30 mouse cellular contexts compared by ENCODE assay signal in genomic region chr14:26911826-26912225, GRCm38 (mm10). TPM values are rescaled to one million over a fixed set of nuclear protein-coding genes. Genes with fewer than 3 reads are reported as not detected.
DNase-seq lines count a peak whose midpoint lies in the region; ATAC-seq and TF ChIP-seq lines count a peak whose summit lies in the region.
"Had no signal": no experiment of that assay in that cellular context is flagged by ENCODE, and none has a peak within 500 bp of the region (broad histone marks: within the 10 kb centered on the region; RNA-seq: fewer than 3 reads in every experiment).

No protein-coding gene starts in this region.

- TF ChIP-seq CTCF in gastrocnemius, adult 2 months (IDR thresholded peaks at IDR 0.05) = no peak
- TF ChIP-seq CTCF in midbrain, postnatal 0 days (IDR thresholded peaks at IDR 0.05) = no peak

- intact Hi-C loops in gastrocnemius, adult 2 months (cut with DNase I) = no loop called here

- no peak for DNase-seq in gastrocnemius, adult 2 months
- no peak for DNase-seq in gastrocnemius, adult 18-20 months (ENCODE audit: low spot score)
- peak; percentile 3 for DNase-seq in midbrain, postnatal 0 days (ENCODE audit: low spot score)
- peak; percentile 16 for DNase-seq in ZHBTc4 (ENCODE audit: low read depth, low spot score)
- no peak for DNase-seq in frontal cortex, postnatal 25 days (ENCODE audit: low spot score in 2 of 2)
- DNase-seq: B cell, adult 2 months; cerebellum, adult 11-12 months; cerebellum, adult 8-10 months; cerebellum, postnatal 10 days; cerebellum, postnatal 36 days; embryo, embryonic 11 days; forebrain, postnatal 0 days; gastrocnemius, postnatal 14 days had no signal

- H3K4me1 ChIP-seq in midbrain, postnatal 0 days (ENCODE audit: insufficient read depth, low read length) = no peaks in the 10 kb centered on the region
- H3K4me1 ChIP-seq in midbrain, embryonic 16.5 days (ENCODE audit: control insufficient read depth, insufficient read depth, low read length) = no peaks in the 10 kb centered on the region
- H3K4me1 ChIP-seq: embryonic facial prominence, embryonic 15.5 days; heart, embryonic 10.5 days; heart, embryonic 13.5 days had no signal

- ATAC-seq in midbrain, postnatal 0 days (ENCODE audit: low FRiP score) = no peak
- no peak for ATAC-seq in midbrain, embryonic 16.5 days
- ATAC-seq: forebrain, embryonic 14.5 days; forebrain, postnatal 0 days; hindbrain, postnatal 0 days; inflammation-experienced regulatory T-cells, adult 6 months; intestine, embryonic 16.5 days; Patski had no signal

- no peaks in the 10 kb centered on the region for H3K9me3 ChIP-seq in midbrain, postnatal 0 days (ENCODE audit: low read length)
- no peaks in the 10 kb centered on the region for H3K9me3 ChIP-seq in midbrain, embryonic 16.5 days (replicated peaks; ENCODE audit: control insufficient read depth, low read length, poor library complexity, severe bottlenecking)
- H3K9me3 ChIP-seq: embryonic facial prominence, embryonic 15.5 days; G1E; heart, embryonic 10.5 days; heart, embryonic 13.5 days had no signal

- H3K4me2 ChIP-seq in midbrain, postnatal 0 days (ENCODE audit: low read depth, low read length, poor library complexity, severe bottlenecking) = no peak overlapping the region
- H3K4me2 ChIP-seq in midbrain, embryonic 16.5 days (ENCODE audit: low read length) = no peak overlapping the region
- H3K4me2 ChIP-seq: embryonic facial prominence, embryonic 15.5 days; heart, embryonic 13.5 days; hindbrain, embryonic 14.5 days had no signal

- peaks cover 3% of the 10 kb centered on the region; the same call in 1 of the 2 replicates for H3K36me3 ChIP-seq in midbrain, postnatal 0 days (ENCODE audit: insufficient read depth, low read length)
- H3K36me3 ChIP-seq in midbrain, embryonic 16.5 days (ENCODE audit: control insufficient read depth, insufficient read depth, low read length) = peaks cover 3% of the 10 kb centered on the region
- H3K36me3 ChIP-seq: embryonic facial prominence, embryonic 15.5 days; G1E; heart, embryonic 10.5 days; heart, embryonic 13.5 days had no signal

- peak overlapping the region; percentile 19; the same call in 1 of the 2 replicates for H3K4me3 ChIP-seq in gastrocnemius, adult 2 months
- no peak overlapping the region for H3K4me3 ChIP-seq in midbrain, postnatal 0 days (ENCODE audit: low read depth, low read length)
- H3K4me3 ChIP-seq in midbrain, embryonic 16.5 days (ENCODE audit: low read depth, low read length) = no peak overlapping the region
- H3K4me3 ChIP-seq: embryonic facial prominence, embryonic 15.5 days; heart, adult 2 months; heart, embryonic 10.5 days; heart, embryonic 13.5 days had no signal

- H3K27ac ChIP-seq in gastrocnemius, adult 2 months = no peak overlapping the region
- H3K27ac ChIP-seq in midbrain, postnatal 0 days (ENCODE audit: low read depth, low read length) = no peak overlapping the region
- no peak overlapping the region for H3K27ac ChIP-seq in midbrain, embryonic 16.5 days (ENCODE audit: low read length)
- H3K27ac ChIP-seq: embryonic facial prominence, embryonic 15.5 days; heart, embryonic 10.5 days; heart, embryonic 13.5 days; hindbrain, embryonic 14.5 days; hindbrain, postnatal 0 days had no signal

- H3K27me3 ChIP-seq in midbrain, postnatal 0 days (ENCODE audit: insufficient read depth, low read length) = no peaks in the 10 kb centered on the region
- H3K27me3 ChIP-seq in midbrain, embryonic 16.5 days (ENCODE audit: control insufficient read depth, insufficient read depth, low read depth, low read length) = no peaks in the 10 kb centered on the region
- H3K27me3 ChIP-seq: CH12.LX; embryonic facial prominence, embryonic 15.5 days; heart, embryonic 13.5 days; Patski had no signal

- no peak overlapping the region for H3K9ac ChIP-seq in midbrain, postnatal 0 days (replicated peaks; ENCODE audit: low read length, poor library complexity, severe bottlenecking)
- H3K9ac ChIP-seq in midbrain, embryonic 16.5 days (ENCODE audit: low read depth, low read length) = no peak overlapping the region
- H3K9ac ChIP-seq: embryonic facial prominence, embryonic 15.5 days; forebrain, postnatal 0 days; heart, embryonic 13.5 days; hindbrain, embryonic 14.5 days had no signal

- 89% methylated on average over 13 of the region's 13 CpGs for WGBS in midbrain, postnatal 0 days
- WGBS in midbrain, embryonic 16.5 days = 94% methylated on average over 13 of the region's 13 CpGs

RNA-seq across cellular contexts. Expression of gene Asb14, which starts 17.5 kb away (rescaled TPM):
- total RNA-seq in gastrocnemius, adult 2 months (2021) = 100 to 1,000 TPM; 118 to 142 TPM
- 100 to 1,000 TPM; 116 to 129 TPM for total RNA-seq in gastrocnemius, adult 18-20 months (2021)
- not detected in 2 replicates for total RNA-seq in midbrain, postnatal 0 days (2014; rRNA removed)
- polyA plus RNA-seq in midbrain, postnatal 0 days (2015; fragmentation: Nextera tagmentation; extraction: Ambion mirVana) = 0.38 TPM in 1 of 2 replicates, not detected in the other
- polyA plus RNA-seq in midbrain, embryonic 16.5 days (2015; fragmentation: Nextera tagmentation; extraction: Ambion mirVana) = 0.16 TPM in 1 of 2 replicates, not detected in the other
- total RNA-seq: adrenal gland, adult 2 months; adrenal gland, postnatal 14 days; CH12.LX; hindbrain, postnatal 0 days had no signal
- polyA plus RNA-seq: adrenal gland, adult 2 months; embryonic facial prominence, embryonic 11.5 days; forebrain, embryonic 11.5 days; G1E; intestine, embryonic 16.5 days had no signal

RNA-seq across cellular contexts. Expression of gene Appl1, which starts 59.2 kb away (rescaled TPM):
- total RNA-seq in gastrocnemius, adult 2 months (2021) = 10 to 100 TPM; 18.6 to 21.6 TPM
- total RNA-seq in gastrocnemius, adult 18-20 months (2021) = 10 to 100 TPM; 17.2 to 17.7 TPM
- total RNA-seq in midbrain, postnatal 0 days (2014; rRNA removed) = 43.7 and 68.2 TPM in 2 replicates
- polyA plus RNA-seq in midbrain, postnatal 0 days (2015; fragmentation: Nextera tagmentation; extraction: Ambion mirVana) = 51.9 and 65.8 TPM in 2 replicates
- 56.1 and 61.3 TPM in 2 replicates for polyA plus RNA-seq in midbrain, embryonic 16.5 days (2015; fragmentation: Nextera tagmentation; extraction: Ambion mirVana)

Comparison
In these comparisons a context has a peak if more than half of its experiments do, and no peak if none do; other contexts are left out.
1. DNase-seq: peak in midbrain, postnatal 0 days (single experiment) and ZHBTc4 (single experiment); none in gastrocnemius, adult 2 months (single experiment), gastrocnemius, adult 18-20 months (single experiment) and frontal cortex, postnatal 25 days (0 of 2).
2. RNA of gene Asb14, which starts 17.5 kb away (total RNA-seq): 118 to 142 TPM in gastrocnemius, adult 2 months and 116 to 129 TPM in gastrocnemius, adult 18-20 months; not detected in midbrain, postnatal 0 days; every median in the first group is over 100 times any median in the second.